Mouse (Mus musculus) kidney, adult 9 months (tissue): ENCODE data around the gene Insl3.
"Not testable (repeated sequence)": the region's sequence is repeated elsewhere in the genome, so short reads cannot be mapped to it uniquely, and the experiment has no call there.

Experiments used
- DNase-seq: peaks from one replicate; pipeline ENCODE4 v3.0.0; 2022

The Insl3 gene

DNA sequence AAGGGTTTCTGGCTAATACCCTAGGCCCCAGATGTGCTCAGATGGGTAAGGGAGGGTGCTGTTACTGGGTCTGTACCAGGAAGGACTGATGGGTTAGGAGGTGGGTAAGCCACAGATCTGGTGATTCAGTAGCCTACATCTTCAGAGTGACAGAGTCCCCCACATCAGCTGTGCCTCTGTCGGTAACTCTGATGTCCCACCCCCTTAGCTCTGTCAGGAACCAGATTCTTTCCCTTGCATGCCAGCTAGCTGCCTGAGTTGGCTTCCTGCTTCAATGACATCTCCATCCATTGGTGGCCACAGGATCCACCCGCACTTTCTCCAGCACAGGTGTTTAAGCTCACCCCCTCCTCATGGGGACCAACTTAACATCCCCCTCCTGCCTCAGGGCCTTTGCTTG is 22.6 kb downstream of the Insl3 start:
- DNase-seq, result no peak

GRCm38 (mm10) chr8:71715531-71715930 is 26.5 kb downstream of the Insl3 start:
- no peak for DNase-seq

DNA sequence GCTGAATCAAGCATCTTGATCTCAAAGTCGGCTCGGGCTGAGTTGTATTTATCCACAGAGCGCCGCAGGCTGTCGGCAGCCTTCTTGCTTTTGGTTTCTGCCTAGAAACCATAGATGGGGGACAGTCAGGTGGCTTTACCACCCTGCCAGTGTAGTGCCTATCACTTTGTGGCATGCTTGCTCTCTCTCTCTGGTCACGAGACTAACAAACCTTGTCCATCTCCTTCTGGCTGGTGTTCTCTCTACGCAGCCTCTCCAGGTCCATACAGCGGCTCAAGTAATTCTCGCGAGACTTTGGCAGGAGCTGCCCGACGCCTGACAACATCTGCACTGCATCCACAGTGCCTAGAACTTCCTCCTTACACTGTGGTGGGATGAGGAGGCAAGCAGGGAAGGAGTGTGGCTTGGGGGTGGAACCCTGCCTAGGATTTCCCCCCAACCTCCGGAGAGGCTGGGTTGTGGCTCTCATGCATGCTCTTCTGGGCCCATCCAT is 27.6 kb downstream of the Insl3 start:
- no peak for DNase-seq

GRCm38 (mm10) chr8:71717096-71717495 is 28.1 kb downstream of the Insl3 start:
- DNase-seq, result no peak

DNA sequence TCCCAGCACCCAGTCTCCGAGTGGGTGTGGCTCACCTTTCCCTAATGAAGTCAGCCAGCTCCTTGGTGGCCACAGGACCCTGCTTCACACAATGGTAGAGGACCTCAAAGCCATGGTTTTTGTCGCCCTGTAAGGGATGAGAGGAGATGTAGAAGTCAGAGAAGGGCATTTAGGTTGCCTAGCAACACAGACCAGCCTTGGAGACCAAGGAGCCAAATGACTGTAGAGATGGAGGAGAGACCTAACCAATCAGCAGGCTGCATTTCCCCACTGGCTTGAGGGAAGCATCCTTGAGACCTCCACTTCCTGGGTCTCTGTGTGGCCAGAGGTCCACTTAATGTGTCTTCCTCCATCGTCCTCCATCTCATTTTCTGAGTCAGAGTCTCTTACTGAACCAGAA is 29.2 kb downstream of the Insl3 start:
- no peak for DNase-seq

- DNase-seq, result no peak
Observed at GRCm38 (mm10) chr8:71719218-71719617, 30.2 kb downstream of the Insl3 start.

- no peak for DNase-seq
Observed at GRCm38 (mm10) chr8:71719928-71720457, 31.0 kb downstream of the Insl3 start.

GRCm38 (mm10) chr8:71723047-71723551 is 34.1 kb downstream of the Insl3 start:
- DNase-seq, result no peak

GRCm38 (mm10) chr8:71724389-71724788 is 35.4 kb downstream of the Insl3 start:
- no peak for DNase-seq

DNA sequence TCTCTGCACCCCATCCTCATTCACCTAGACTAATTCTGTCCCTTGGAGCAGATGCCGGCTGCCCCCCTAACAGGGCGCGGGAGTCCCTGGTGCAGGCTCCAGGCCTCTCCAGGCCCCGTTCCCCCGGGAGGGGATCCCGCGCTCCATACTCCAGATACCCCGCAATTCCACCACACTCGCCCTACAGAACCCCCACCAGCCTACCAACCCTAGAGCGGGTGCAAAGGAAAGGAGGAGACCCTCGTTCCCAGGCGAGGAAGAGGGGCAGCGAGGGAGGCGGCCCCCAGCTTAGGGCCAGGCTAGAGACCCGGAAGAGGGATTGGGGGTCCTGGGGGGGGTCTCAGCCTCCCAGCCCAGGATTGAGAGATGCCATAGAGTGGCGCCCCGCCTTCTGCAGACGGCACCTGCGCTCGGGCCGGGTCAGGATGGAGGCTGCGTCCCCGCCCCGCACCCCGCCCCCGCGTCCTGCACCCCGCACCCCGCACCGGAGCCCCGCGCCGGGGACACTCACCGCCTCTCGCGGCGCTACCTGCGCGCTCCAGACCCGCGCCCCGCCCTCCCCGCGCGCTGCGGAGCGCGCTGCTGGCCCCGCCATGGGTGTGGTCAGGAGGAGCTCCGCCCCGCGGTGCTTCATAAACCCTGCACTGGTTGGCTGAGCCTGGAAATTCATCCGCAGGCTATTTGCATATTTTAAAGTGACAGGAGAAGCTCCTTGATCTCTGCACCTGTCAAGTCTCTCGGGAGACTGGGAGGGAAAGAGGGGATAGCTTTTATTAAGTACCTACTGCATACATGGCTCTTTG is 36.3 kb downstream of the Insl3 start, which contains the start of gene Fcho1:
Gene Fcho1, minus strand, starts transcription at position 595 of the 803 bp plus-strand sequence.
- DNase-seq, result peak; percentile 71

- no peak for DNase-seq
Observed at GRCm38 (mm10) chr8:71728240-71728785, 39.3 kb downstream of the Insl3 start.

- DNase-seq, result no peak
Observed at GRCm38 (mm10) chr8:71728826-71729620, 40.0 kb downstream of the Insl3 start.

- DNase-seq, result peak; percentile 65
Observed at GRCm38 (mm10) chr8:71731652-71732230, 42.7 kb downstream of the Insl3 start.

GRCm38 (mm10) chr8:71738316-71738715 is 49.3 kb downstream of the Insl3 start:
- not testable (repeated sequence) for DNase-seq
